Mouse (Mus musculus) stomach, embryonic 16.5 days (tissue): ENCODE data around the gene D16Ertd472e. TPM values are rescaled to one million over a fixed set of nuclear protein-coding genes. Genes with fewer than 3 reads are reported as not detected.

Experiments used
- ATAC-seq: fragments of 200-750 bp; cut with Nextera tagmentation; 2 replicates; pipeline ENCODE4 v1.8.0; 2017; ENCODE audit warnings: moderate number of reproducible peaks, moderate TSS enrichment; ENCODE audit not compliant: insufficient read depth, low FRiP score
- H3K27ac ChIP-seq: fragments of 300-500 bp; sonication (generic); 2 replicates; pipeline ENCODE4 v1.5.1; 2014; ENCODE audit warnings: low read length
- H3K27me3 ChIP-seq: fragments of 300-500 bp; sonication (generic); 2 replicates; pipeline ENCODE4 v1.6.1; 2014; ENCODE audit warnings: low read length, control low read depth, mixed read lengths; ENCODE audit not compliant: control insufficient read depth, insufficient read depth
- H3K36me3 ChIP-seq: fragments of 300-500 bp; sonication (generic); 2 replicates; pipeline ENCODE4 v1.6.1; 2014; ENCODE audit warnings: low read length; ENCODE audit not compliant: control insufficient read depth, insufficient read depth
- H3K4me1 ChIP-seq: fragments of 300-500 bp; sonication (generic); 2 replicates; pipeline ENCODE4 v1.6.1; 2014; ENCODE audit warnings: low read length, control low read depth, mixed read lengths; ENCODE audit not compliant: control insufficient read depth, insufficient read depth
- H3K4me2 ChIP-seq: fragments of 300-500 bp; sonication (generic); 2 replicates; pipeline ENCODE4 v1.6.1; 2014; ENCODE audit warnings: low read depth, low read length, mixed read lengths
- H3K4me3 ChIP-seq: fragments of 300-500 bp; sonication (generic); replicated peaks from 2 replicates; pipeline ENCODE4 v1.5.1; 2014; ENCODE audit warnings: mild to moderate bottlenecking, low read length
- H3K9ac ChIP-seq: fragments of 300-500 bp; sonication (generic); 2 replicates; pipeline ENCODE4 v1.6.1; 2014; ENCODE audit warnings: low read length
- H3K9me3 ChIP-seq: fragments of 300-500 bp; sonication (generic); replicated peaks from 2 replicates; pipeline ENCODE4 v1.6.1; 2016; ENCODE audit warnings: low read length, control low read depth; ENCODE audit not compliant: control insufficient read depth
- WGBS: fragments of 180-500 bp; shearing (Covaris S2); extraction: QIAGEN DNeasy Blood & Tissue Kit; methylation state at CpG from one replicate; pipeline ENCODE4 v1.1.7; 2014; 5-methylcytosine and 5-hydroxymethylcytosine counted together
- polyA plus RNA-seq: library from polyadenylated mRNA; unstranded; fragments of >200 nt; fragmentation: Nextera tagmentation; extraction: Ambion mirVana; gene quantifications from 2 replicates; pipeline ENCODE4 v1.2.1, GENCODE M21; 2015

D16Ertd472e gene
- polyA plus RNA-seq: 12.8 TPM in 2 replicates

- peak within 1 kb of the TSS; percentile 75 for H3K4me3 ChIP-seq
- no peaks in the 10 kb centered on the region for H3K36me3 ChIP-seq
- under 1% methylated on average over 70 of the region's 70 CpGs for WGBS
- ATAC-seq: peak; percentile 98
- peak within 1 kb of the TSS; percentile 75 for H3K4me2 ChIP-seq
- H3K4me1 ChIP-seq: peaks cover 13% of the 10 kb centered on the region
- peak within 1 kb of the TSS; percentile 90 for H3K9ac ChIP-seq
- H3K9me3 ChIP-seq: no peaks in the 10 kb centered on the region
- no peaks in the 10 kb centered on the region for H3K27me3 ChIP-seq
- H3K27ac ChIP-seq: peak within 1 kb of the TSS; percentile 91
These were observed at the start of gene D16Ertd472e for GRCm38 (mm10) chr16:78576478-78577084. D16Ertd472e (minus strand) TSS chr16:78576708.

- no peak overlapping the region for H3K4me3 ChIP-seq
- WGBS: 20% methylated on average over 5 of the region's 5 CpGs
- H3K4me2 ChIP-seq: no peak overlapping the region
- no peak overlapping the region for H3K27ac ChIP-seq
- no peaks in the 10 kb centered on the region for H3K9me3 ChIP-seq
- H3K4me1 ChIP-seq: no peaks in the 10 kb centered on the region
- H3K27me3 ChIP-seq: no peaks in the 10 kb centered on the region
- no peak overlapping the region for H3K9ac ChIP-seq
- ATAC-seq: no peak
- H3K36me3 ChIP-seq: no peaks in the 10 kb centered on the region
These were observed 46.2 kb upstream of the D16Ertd472e start for GRCm38 (mm10) chr16:78622755-78623154.

GRCm38 (mm10) chr16:78619386-78619785 lies 42.9 kb upstream of the D16Ertd472e start:
- no peaks in the 10 kb centered on the region for H3K36me3 ChIP-seq
- no peak overlapping the region for H3K9ac ChIP-seq
- H3K4me2 ChIP-seq: no peak overlapping the region
- H3K4me1 ChIP-seq: no peaks in the 10 kb centered on the region
- WGBS: 65% methylated on average over 5 of the region's 5 CpGs
- no peak overlapping the region for H3K4me3 ChIP-seq
- no peak overlapping the region for H3K27ac ChIP-seq
- H3K27me3 ChIP-seq: no peaks in the 10 kb centered on the region
- ATAC-seq: peak; percentile 47; the same call in 1 of the 2 replicates
- H3K9me3 ChIP-seq: no peaks in the 10 kb centered on the region

- no peak overlapping the region for H3K4me2 ChIP-seq
- H3K4me1 ChIP-seq: no peaks in the 10 kb centered on the region
- no peak overlapping the region for H3K4me3 ChIP-seq
- no peaks in the 10 kb centered on the region for H3K9me3 ChIP-seq
- H3K36me3 ChIP-seq: no peaks in the 10 kb centered on the region
- H3K27ac ChIP-seq: no peak overlapping the region
- 87% methylated on average over 11 of the region's 11 CpGs for WGBS
- no peak overlapping the region for H3K9ac ChIP-seq
- H3K27me3 ChIP-seq: no peaks in the 10 kb centered on the region
- ATAC-seq: no peak; the same call in 1 of the 2 replicates
These were observed 41.4 kb upstream of the D16Ertd472e start for GRCm38 (mm10) chr16:78617757-78618532.

- H3K27me3 ChIP-seq: no peaks in the 10 kb centered on the region
- 46% methylated on average over 4 of the region's 4 CpGs for WGBS
- H3K4me1 ChIP-seq: no peaks in the 10 kb centered on the region
- no peak overlapping the region for H3K4me2 ChIP-seq
- H3K27ac ChIP-seq: no peak overlapping the region
- no peak overlapping the region for H3K9ac ChIP-seq
- peaks cover 12% of the 10 kb centered on the region; the same call in 1 of the 2 replicates for H3K9me3 ChIP-seq
- ATAC-seq: no peak
- no peaks in the 10 kb centered on the region for H3K36me3 ChIP-seq
- no peak overlapping the region for H3K4me3 ChIP-seq
These were observed 29.7 kb upstream of the D16Ertd472e start for GRCm38 (mm10) chr16:78606202-78606601.

GRCm38 (mm10) chr16:78598919-78599318 lies 22.4 kb upstream of the D16Ertd472e start:
- Histone ChIP-seq H3K4me1 (no peaks in the 10 kb centered on the region), H3K27ac (no peak overlapping the region), H3K36me3 (no peaks in the 10 kb centered on the region), H3K4me2 (no peak overlapping the region), H3K4me3 (no peak overlapping the region), H3K9ac (no peak overlapping the region), H3K27me3 (no peaks in the 10 kb centered on the region), H3K9me3 (peaks cover 12% of the 10 kb centered on the region; the same call in 1 of the 2 replicates)
- ATAC-seq: no peak
- whole genome bisulfite sequencing: 80% methylated on average over 1 of the region's 1 CpGs

GRCm38 (mm10) chr16:78596381-78596780 lies 19.9 kb upstream of the D16Ertd472e start:
- Histone ChIP-seq H3K9me3 (no peaks in the 10 kb centered on the region), H3K36me3 (no peaks in the 10 kb centered on the region), H3K4me2 (no peak overlapping the region), H3K4me3 (no peak overlapping the region), H3K27me3 (no peaks in the 10 kb centered on the region), H3K27ac (no peak overlapping the region), H3K9ac (no peak overlapping the region), H3K4me1 (no peaks in the 10 kb centered on the region)
- 48% methylated on average over 2 of the region's 2 CpGs for WGBS
- no peak for ATAC-seq

- Histone ChIP-seq H3K27ac (no peak overlapping the region), H3K9ac (no peak overlapping the region), H3K36me3 (no peaks in the 10 kb centered on the region), H3K4me2 (no peak overlapping the region), H3K27me3 (no peaks in the 10 kb centered on the region), H3K4me3 (no peak overlapping the region), H3K9me3 (no peaks in the 10 kb centered on the region), H3K4me1 (peaks cover 2% of the 10 kb centered on the region; the same call in 1 of the 2 replicates)
- WGBS: 87% methylated on average over 7 of the region's 7 CpGs
- no peak for ATAC-seq
These were observed 19.3 kb upstream of the D16Ertd472e start for GRCm38 (mm10) chr16:78595821-78596220.

GRCm38 (mm10) chr16:78594154-78594553 lies 17.6 kb upstream of the D16Ertd472e start:
- H3K27me3 ChIP-seq: no peaks in the 10 kb centered on the region
- H3K4me1 ChIP-seq: peaks cover 2% of the 10 kb centered on the region; the same call in 1 of the 2 replicates
- WGBS: 48% methylated on average over 3 of the region's 3 CpGs
- no peak overlapping the region for H3K4me2 ChIP-seq
- no peak overlapping the region for H3K27ac ChIP-seq
- no peak overlapping the region for H3K4me3 ChIP-seq
- no peak for ATAC-seq
- H3K36me3 ChIP-seq: no peaks in the 10 kb centered on the region
- no peaks in the 10 kb centered on the region for H3K9me3 ChIP-seq
- H3K9ac ChIP-seq: no peak overlapping the region
